Mouse (Mus musculus): ENCODE measurements around the gene Golph3. TPM values are rescaled to one million over a fixed set of nuclear protein-coding genes. Genes with fewer than 3 reads are reported as not detected.

The Golph3 gene
- polyA plus RNA-seq, 1 experiment from 2014 or later, result 85.1 TPM

DNA sequence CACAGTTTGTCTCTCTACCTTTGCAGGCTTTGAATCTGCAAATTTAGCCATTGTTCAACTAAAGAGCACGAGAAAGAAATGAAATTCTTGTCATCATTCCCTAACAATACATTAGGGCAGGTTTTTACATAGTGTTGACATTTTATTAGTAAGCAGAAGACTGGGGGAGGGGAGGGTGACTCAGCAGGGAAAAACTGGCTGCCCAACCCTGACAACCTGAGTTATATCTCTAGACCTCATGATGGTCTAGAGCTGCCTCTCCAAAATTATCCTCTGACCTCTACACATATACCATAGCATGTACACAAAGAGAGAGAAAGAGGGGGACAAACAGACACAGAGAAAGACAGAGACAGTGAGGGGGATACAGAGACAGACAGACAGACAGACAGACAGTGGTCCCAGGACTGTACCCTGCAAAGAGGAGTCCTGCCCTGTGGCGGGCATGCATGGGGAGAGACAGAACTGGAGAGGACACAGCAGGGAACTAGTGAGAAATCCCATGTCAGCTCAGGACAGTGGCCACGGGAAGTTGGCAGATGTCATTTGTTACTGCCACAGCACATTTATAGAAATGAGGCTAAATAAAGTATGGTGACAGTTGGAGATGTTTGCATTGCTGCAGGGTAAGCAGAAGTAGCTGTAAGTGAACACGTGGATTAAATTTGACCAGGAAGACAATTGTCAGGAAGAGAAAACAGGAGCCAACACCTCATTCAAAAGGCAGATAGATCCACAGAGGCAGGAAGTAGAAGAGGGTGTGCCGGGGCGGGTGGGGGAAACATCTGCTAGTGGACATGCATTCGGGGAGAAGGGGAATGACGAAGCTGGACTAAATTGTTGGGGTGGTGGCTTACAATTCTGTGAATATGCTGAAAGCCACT, 14.8 kb upstream of the Golph3 start:
- Histone ChIP-seq H3K27ac (no peak overlapping the region), H3K9ac (no peak overlapping the region), H3K4me2 (replicated peaks) (no peak overlapping the region), H3K4me3 (replicated peaks) (no peak overlapping the region), H3K27me3 (replicated peaks) (no peaks in the 10 kb centered on the region), H3K4me1 (replicated peaks) (0 out of 2 replicates have a peak, but pooled peaks cover 2% of the 10 kb centered on the region), H3K9me3 (no peaks in the 10 kb centered on the region), H3K36me3 (no peaks in the 10 kb centered on the region)
- 63% methylated on average over 8 of the region's 8 CpGs for WGBS
- ATAC-seq, result 0 out of 2 replicates have a peak, but pooled peaks have one; percentile 31

GRCm38 (mm10) chr15:12307114-12307513, 14.1 kb upstream of the Golph3 start:
- Histone ChIP-seq H3K36me3 (no peaks in the 10 kb centered on the region), H3K9me3 (no peaks in the 10 kb centered on the region), H3K27ac (no peak overlapping the region), H3K9ac (no peak overlapping the region), H3K27me3 (replicated peaks) (no peaks in the 10 kb centered on the region), H3K4me1 (replicated peaks) (0 out of 2 replicates have a peak, but pooled peaks cover 2% of the 10 kb centered on the region), H3K4me3 (replicated peaks) (no peak overlapping the region), H3K4me2 (replicated peaks) (no peak overlapping the region)
- 45% methylated on average over 4 of the region's 4 CpGs for WGBS
- ATAC-seq, result no peak

DNA sequence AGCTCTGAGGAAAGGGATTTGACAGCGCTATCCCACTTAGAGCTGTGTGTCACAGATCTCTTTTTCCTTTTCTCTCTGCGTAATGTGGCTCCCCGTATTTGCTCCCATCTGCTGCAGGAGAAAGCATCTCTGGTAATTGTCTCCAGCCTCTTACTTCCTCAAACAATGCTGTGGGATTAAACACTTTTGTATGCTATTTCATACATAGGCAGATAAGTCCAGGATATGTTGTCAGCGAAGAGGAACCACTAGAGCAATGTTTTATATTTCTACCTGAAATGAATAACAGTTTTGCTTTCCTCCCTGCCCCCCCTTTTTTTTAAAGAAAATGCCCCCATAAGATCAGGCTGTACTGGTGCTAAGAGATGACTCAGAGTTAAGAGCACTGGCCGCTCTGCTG, 12.7 kb upstream of the Golph3 start:
- Histone ChIP-seq H3K9me3 (no peaks in the 10 kb centered on the region), H3K27ac (no peak overlapping the region), H3K4me3 (replicated peaks) (no peak overlapping the region), H3K4me2 (replicated peaks) (no peak overlapping the region), H3K9ac (no peak overlapping the region), H3K27me3 (replicated peaks) (no peaks in the 10 kb centered on the region), H3K4me1 (replicated peaks) (0 out of 2 replicates have a peak, but pooled peaks cover 2% of the 10 kb centered on the region), H3K36me3 (no peaks in the 10 kb centered on the region)
- no peak for ATAC-seq
- 91% methylated on average over 5 of the region's 5 CpGs for WGBS

- ATAC-seq, result no peak
- H3K9me3 ChIP-seq, result no peaks in the 10 kb centered on the region
- no peak overlapping the region for H3K4me2 ChIP-seq (replicated peaks)
These were observed 10.6 kb upstream of the Golph3 start for GRCm38 (mm10) chr15:12310676-12311075.

GRCm38 (mm10) chr15:12311465-12311864, 9.8 kb upstream of the Golph3 start:
- H3K9me3 ChIP-seq, result no peaks in the 10 kb centered on the region
- no peak overlapping the region for H3K9ac ChIP-seq
- H3K36me3 ChIP-seq, result no peaks in the 10 kb centered on the region
- 0 out of 2 replicates have a peak, but pooled peaks cover under 1% of the 10 kb centered on the region for H3K4me1 ChIP-seq (replicated peaks)
- ATAC-seq, result no peak
- H3K27me3 ChIP-seq (replicated peaks), result no peaks in the 10 kb centered on the region
- WGBS, result 89% methylated on average over 7 of the region's 7 CpGs
- no peak overlapping the region for H3K27ac ChIP-seq
- H3K4me3 ChIP-seq (replicated peaks), result no peak overlapping the region
- H3K4me2 ChIP-seq (replicated peaks), result no peak overlapping the region

More at GRCm38 (mm10) chr15:12310676-12311075, 10.6 kb upstream of the Golph3 start:
- H3K27ac ChIP-seq, result no peak overlapping the region
- WGBS, result 81% methylated on average over 4 of the region's 4 CpGs
- H3K27me3 ChIP-seq (replicated peaks), result no peaks in the 10 kb centered on the region
- no peaks in the 10 kb centered on the region for H3K36me3 ChIP-seq
- H3K4me3 ChIP-seq (replicated peaks), result no peak overlapping the region
- no peak overlapping the region for H3K9ac ChIP-seq
- H3K4me1 ChIP-seq (replicated peaks), result 0 out of 2 replicates have a peak, but pooled peaks cover 2% of the 10 kb centered on the region

GRCm38 (mm10) chr15:12313255-12313654, 8.0 kb upstream of the Golph3 start:
- no peak overlapping the region for H3K9ac ChIP-seq
- no peaks in the 10 kb centered on the region for H3K27me3 ChIP-seq (replicated peaks)
- no peak overlapping the region for H3K4me2 ChIP-seq (replicated peaks)
- H3K36me3 ChIP-seq, result no peaks in the 10 kb centered on the region
- H3K4me1 ChIP-seq (replicated peaks), result no peaks in the 10 kb centered on the region
- H3K4me3 ChIP-seq (replicated peaks), result no peak overlapping the region
- no peaks in the 10 kb centered on the region for H3K9me3 ChIP-seq
- no peak overlapping the region for H3K27ac ChIP-seq
- 15% methylated on average over 1 of the region's 1 CpGs for WGBS
- peak; percentile 77 for ATAC-seq

DNA sequence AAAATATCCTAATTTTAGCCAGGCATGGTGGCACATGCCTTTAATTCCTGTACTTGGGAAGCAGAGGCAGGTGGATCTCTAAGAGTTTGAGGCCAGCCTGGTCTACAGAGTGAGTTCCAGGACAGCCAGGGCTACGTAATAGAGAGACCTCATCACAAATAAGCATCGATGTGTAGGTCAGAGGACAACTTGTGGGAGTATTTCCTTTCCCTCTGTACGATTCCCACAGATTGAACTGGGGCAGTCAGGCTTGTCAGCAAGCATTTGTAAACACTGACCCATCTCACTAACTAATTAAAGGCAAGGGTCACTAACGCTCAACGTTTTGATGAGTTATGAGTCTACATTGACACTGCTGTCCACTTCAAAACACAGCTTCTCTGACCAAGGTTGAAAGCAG, 6.7 kb upstream of the Golph3 start:
- Histone ChIP-seq H3K9ac (no peak overlapping the region), H3K4me3 (replicated peaks) (no peak overlapping the region), H3K9me3 (no peaks in the 10 kb centered on the region), H3K4me1 (replicated peaks) (no peaks in the 10 kb centered on the region), H3K4me2 (replicated peaks) (no peak overlapping the region), H3K27ac (no peak overlapping the region), H3K27me3 (replicated peaks) (no peaks in the 10 kb centered on the region), H3K36me3 (no peaks in the 10 kb centered on the region)
- WGBS, result 73% methylated on average over 5 of the region's 5 CpGs
- no peak for ATAC-seq

GRCm38 (mm10) chr15:12315996-12316395, 5.3 kb upstream of the Golph3 start:
- Histone ChIP-seq H3K4me2 (replicated peaks) (no peak overlapping the region), H3K4me1 (replicated peaks) (no peaks in the 10 kb centered on the region), H3K27ac (no peak overlapping the region), H3K4me3 (replicated peaks) (no peak overlapping the region), H3K9ac (no peak overlapping the region), H3K27me3 (replicated peaks) (no peaks in the 10 kb centered on the region), H3K36me3 (no peaks in the 10 kb centered on the region), H3K9me3 (no peaks in the 10 kb centered on the region)
- whole genome bisulfite sequencing, result 62% methylated on average over 2 of the region's 2 CpGs
- ATAC-seq, result no peak

DNA sequence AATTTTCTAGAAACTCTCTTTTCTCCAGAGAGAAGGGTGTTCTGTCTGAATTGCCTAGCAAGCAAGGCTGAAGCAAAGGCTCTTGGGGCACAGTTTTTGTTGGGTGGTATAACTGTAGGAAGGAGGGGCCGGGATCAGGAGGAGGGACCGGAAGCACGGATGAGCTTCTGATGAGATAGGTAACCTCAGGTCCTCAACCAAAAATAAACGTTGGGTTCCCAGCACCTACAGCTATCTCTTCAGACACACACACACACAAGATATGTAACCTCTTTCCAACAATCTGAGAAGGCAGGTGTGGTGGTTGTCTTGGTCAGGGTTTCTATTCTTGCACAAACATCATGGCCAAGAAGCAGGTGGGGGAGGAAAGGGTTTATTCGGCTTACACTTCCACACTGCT, 4.0 kb upstream of the Golph3 start:
- H3K4me2 ChIP-seq (replicated peaks), result no peak overlapping the region
- no peaks in the 10 kb centered on the region for H3K4me1 ChIP-seq (replicated peaks)
- H3K4me3 ChIP-seq (replicated peaks), result no peak overlapping the region
- H3K9ac ChIP-seq, result no peak overlapping the region
- no peaks in the 10 kb centered on the region for H3K36me3 ChIP-seq
- 74% methylated on average over 5 of the region's 5 CpGs for WGBS
- H3K27ac ChIP-seq, result no peak overlapping the region
- no peak for ATAC-seq
- no peaks in the 10 kb centered on the region for H3K27me3 ChIP-seq (replicated peaks)
- H3K9me3 ChIP-seq, result no peaks in the 10 kb centered on the region

DNA sequence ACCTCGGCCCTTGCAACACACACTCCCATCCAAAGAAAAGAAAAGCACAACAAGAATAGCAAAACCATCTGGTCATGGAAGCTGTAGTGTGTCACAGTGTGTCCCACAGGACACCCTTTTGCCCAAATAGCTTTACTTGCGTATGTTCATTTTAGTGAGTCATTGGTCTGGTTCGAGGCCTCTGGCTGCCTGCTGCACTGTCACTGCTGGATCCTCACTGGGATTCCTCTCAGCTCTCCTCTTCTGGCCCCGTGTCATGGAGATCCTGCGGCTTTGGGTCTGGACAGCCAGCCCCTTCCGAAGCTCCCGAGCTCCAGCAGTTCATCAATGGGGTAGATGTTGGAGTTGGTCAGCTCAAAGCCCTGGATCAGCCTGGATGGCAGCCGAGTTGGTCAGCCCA, 2.8 kb upstream of the Golph3 start:
- Histone ChIP-seq H3K9ac (no peak overlapping the region), H3K4me3 (replicated peaks) (no peak overlapping the region)

GRCm38 (mm10) chr15:12319889-12320288, 1.4 kb upstream of the Golph3 start:
- Histone ChIP-seq H3K27ac (no peak overlapping the region), H3K4me3 (replicated peaks) (no peak overlapping the region; the same call in 1 of the 2 replicates), H3K27me3 (replicated peaks) (no peaks in the 10 kb centered on the region), H3K4me1 (replicated peaks) (0 out of 2 replicates have a peak, but pooled peaks cover 7% of the 10 kb centered on the region), H3K4me2 (replicated peaks) (peak overlapping the region; percentile 76), H3K9ac (no peak overlapping the region), H3K9me3 (no peaks in the 10 kb centered on the region), H3K36me3 (no peaks in the 10 kb centered on the region)
- no peak for ATAC-seq
- 46% methylated on average over 5 of the region's 5 CpGs for WGBS

More for the DNA sequence above, 2.8 kb upstream of the Golph3 start:
- H3K9me3 ChIP-seq, result no peaks in the 10 kb centered on the region
- no peaks in the 10 kb centered on the region for H3K36me3 ChIP-seq
- WGBS, result 79% methylated on average over 8 of the region's 8 CpGs
- no peak overlapping the region for H3K4me2 ChIP-seq (replicated peaks)
- 0 out of 2 replicates have a peak, but pooled peaks cover 2% of the 10 kb centered on the region for H3K4me1 ChIP-seq (replicated peaks)
- no peak overlapping the region for H3K27ac ChIP-seq
- ATAC-seq, result no peak
- H3K27me3 ChIP-seq (replicated peaks), result no peaks in the 10 kb centered on the region

DNA sequence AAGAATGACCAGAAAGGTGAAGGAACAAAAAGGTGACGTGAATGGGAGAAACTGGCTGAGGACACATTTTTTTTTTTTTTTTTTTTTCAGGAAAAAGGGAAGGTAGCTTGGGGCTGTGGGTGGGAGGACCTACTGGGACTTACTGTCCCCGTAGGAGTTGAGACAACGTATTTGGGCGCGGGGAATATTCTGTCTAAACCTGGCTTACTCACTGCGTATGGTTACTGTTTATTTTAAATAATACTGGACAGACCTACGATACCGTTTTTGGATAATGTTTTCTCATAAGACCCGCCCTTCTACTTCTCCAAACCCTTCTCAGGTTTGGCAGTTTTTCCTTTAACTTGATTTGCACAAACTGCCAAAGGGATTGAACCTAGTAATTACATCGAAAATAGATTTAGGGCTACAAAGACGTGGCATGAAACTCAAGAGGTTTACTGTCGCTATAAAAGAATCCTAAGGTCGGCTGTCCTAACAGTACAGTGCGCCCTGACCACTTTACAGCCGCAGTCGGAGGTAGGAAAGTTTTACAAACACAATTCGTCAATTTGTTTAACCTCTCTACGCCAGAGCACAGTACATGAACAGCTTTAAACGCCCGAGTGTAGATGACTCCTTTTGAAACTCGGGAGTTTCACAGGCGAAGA, 684 bp upstream of the Golph3 start:
- Histone ChIP-seq H3K27ac (peak overlapping the region; percentile 54), H3K4me1 (replicated peaks) (0 out of 2 replicates have a peak, but pooled peaks cover 7% of the 10 kb centered on the region), H3K36me3 (no peaks in the 10 kb centered on the region), H3K4me3 (replicated peaks) (peak overlapping the region; percentile 81), H3K9me3 (no peaks in the 10 kb centered on the region), H3K9ac (peak overlapping the region; percentile 63), H3K4me2 (replicated peaks) (peak overlapping the region; percentile 76), H3K27me3 (replicated peaks) (no peaks in the 10 kb centered on the region)
- no peak; the same call in 1 of the 2 replicates for ATAC-seq
- 4% methylated on average over 22 of the region's 22 CpGs for WGBS

Measured in intestine, embryonic 15.5 days (tissue).